Mouse (Mus musculus) kidney, embryonic 14.5 days (tissue): ENCODE measurements around the gene Pla2g3. TPM values are rescaled to one million over a fixed set of nuclear protein-coding genes. Genes with fewer than 3 reads are reported as not detected.

Source experiments
- ATAC-seq: fragments of 200-750 bp; cut with Nextera tagmentation; 2 replicates; pipeline ENCODE4 v1.8.0; 2017; ENCODE audit warnings: moderate number of reproducible peaks, mild to moderate bottlenecking, moderate TSS enrichment, moderate library complexity; ENCODE audit not compliant: low FRiP score, low TSS enrichment
- H3K27ac ChIP-seq: fragments of 300-500 bp; sonication (generic); 2 replicates; pipeline ENCODE4 v1.5.1; 2014; ENCODE audit warnings: low read depth, mild to moderate bottlenecking, low read length, moderate library complexity, mixed read lengths
- H3K27me3 ChIP-seq: fragments of 300-500 bp; sonication (generic); 2 replicates; pipeline ENCODE4 v1.6.1; 2014; ENCODE audit warnings: mild to moderate bottlenecking, low read length; ENCODE audit not compliant: control insufficient read depth, insufficient read depth
- H3K36me3 ChIP-seq: fragments of 300-500 bp; sonication (generic); 2 replicates; pipeline ENCODE4 v1.6.1; 2014; ENCODE audit warnings: low read length, mixed read lengths; ENCODE audit not compliant: control insufficient read depth, insufficient read depth
- H3K4me1 ChIP-seq: fragments of 300-500 bp; sonication (generic); 2 replicates; pipeline ENCODE4 v1.6.1; 2014; ENCODE audit warnings: low read length, mixed read lengths; ENCODE audit not compliant: control insufficient read depth, insufficient read depth
- H3K4me2 ChIP-seq: fragments of 300-500 bp; sonication (generic); replicated peaks from 2 replicates; pipeline ENCODE4 v1.6.1; 2014; ENCODE audit warnings: low read depth, mild to moderate bottlenecking, low read length
- H3K4me3 ChIP-seq: fragments of 300-500 bp; sonication (generic); 2 replicates; pipeline ENCODE4 v1.5.1; 2014; ENCODE audit warnings: mild to moderate bottlenecking, low read length
- H3K9ac ChIP-seq: fragments of 300-500 bp; sonication (generic); 2 replicates; pipeline ENCODE4 v1.6.1; 2014; ENCODE audit warnings: low read depth, mild to moderate bottlenecking, low read length, moderate library complexity
- H3K9me3 ChIP-seq: fragments of 300-500 bp; sonication (generic); 2 replicates; pipeline ENCODE4 v1.6.1; 2016; ENCODE audit warnings: low read length; ENCODE audit not compliant: control insufficient read depth
- WGBS: fragments of 180-500 bp; shearing (Covaris S2); extraction: QIAGEN DNeasy Blood & Tissue Kit; methylation state at CpG from one replicate; pipeline ENCODE4 v1.1.7; 2014; 5-methylcytosine and 5-hydroxymethylcytosine counted together
- polyA plus RNA-seq: library from polyadenylated mRNA; unstranded; fragments of >200 nt; fragmentation: Nextera tagmentation; extraction: Ambion mirVana; gene quantifications from 2 replicates; pipeline ENCODE4 v1.2.1, GENCODE M21; 2014

The Pla2g3 gene
- polyA plus RNA-seq, 1 experiment from 2014 or later = 0.77 TPM

DNA sequence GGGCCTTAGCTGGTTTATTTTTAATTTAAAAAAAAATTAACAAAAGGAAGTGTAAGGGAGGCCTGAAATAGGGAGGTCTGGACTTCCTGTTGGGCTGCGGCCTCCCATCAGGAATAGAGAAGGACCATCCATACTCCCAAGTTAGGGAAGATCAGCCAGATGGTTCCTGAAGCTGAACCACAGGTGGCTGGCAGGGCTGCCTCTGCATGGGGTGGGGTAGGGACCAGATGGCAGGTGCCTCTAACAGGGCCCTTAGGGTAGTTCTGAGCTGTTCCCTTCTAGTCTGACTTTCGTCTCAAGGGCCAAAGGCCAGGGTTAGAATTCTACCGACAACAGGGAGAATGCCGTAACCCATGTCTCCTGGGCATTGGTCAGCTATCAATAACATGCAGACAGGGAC is 27.6 kb downstream of the Pla2g3 start:
- peak overlapping the region; percentile 58 for H3K9ac ChIP-seq
- H3K4me3 ChIP-seq = peak overlapping the region; percentile 53; the same call in 1 of the 2 replicates
- H3K36me3 ChIP-seq = peaks cover 16% of the 10 kb centered on the region
- 77% methylated on average over 4 of the region's 4 CpGs for WGBS
- H3K4me1 ChIP-seq = peaks cover 20% of the 10 kb centered on the region
- H3K9me3 ChIP-seq = no peaks in the 10 kb centered on the region
- 0 out of 2 replicates have a peak, but pooled peaks cover 4% of the 10 kb centered on the region for H3K27me3 ChIP-seq
- H3K27ac ChIP-seq = no peak overlapping the region
- ATAC-seq = no peak
- peak overlapping the region; percentile 67 for H3K4me2 ChIP-seq

DNA sequence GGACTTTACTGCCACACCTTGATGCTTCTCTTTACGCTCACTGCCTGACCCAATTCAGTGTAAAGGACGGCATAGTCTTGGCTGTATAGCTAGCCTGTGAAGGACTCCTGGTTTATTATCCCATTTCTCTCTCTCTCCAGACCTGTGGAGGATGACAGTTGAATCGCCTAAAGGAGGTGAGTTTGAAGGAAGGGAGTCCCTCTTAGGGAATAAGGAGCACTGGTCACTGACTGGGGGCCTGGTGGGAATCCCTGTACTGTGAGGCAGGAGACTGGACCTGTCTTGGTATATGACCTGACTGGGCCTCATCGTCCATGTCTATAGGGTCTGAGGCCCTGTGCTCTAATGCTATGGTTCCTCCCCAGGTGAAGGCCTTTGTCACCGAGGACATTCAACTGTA is 28.0 kb downstream of the Pla2g3 start:
- Histone ChIP-seq H3K9ac (no peak overlapping the region), H3K27me3 (0 out of 2 replicates have a peak, but pooled peaks cover 4% of the 10 kb centered on the region), H3K9me3 (no peaks in the 10 kb centered on the region), H3K4me2 (0 out of 2 replicates have a peak overlapping the region, but pooled peaks have one; percentile 67), H3K27ac (no peak overlapping the region), H3K36me3 (peaks cover 20% of the 10 kb centered on the region), H3K4me1 (peaks cover 20% of the 10 kb centered on the region), H3K4me3 (no peak overlapping the region)
- ATAC-seq = no peak
- WGBS = 81% methylated on average over 5 of the region's 5 CpGs

DNA sequence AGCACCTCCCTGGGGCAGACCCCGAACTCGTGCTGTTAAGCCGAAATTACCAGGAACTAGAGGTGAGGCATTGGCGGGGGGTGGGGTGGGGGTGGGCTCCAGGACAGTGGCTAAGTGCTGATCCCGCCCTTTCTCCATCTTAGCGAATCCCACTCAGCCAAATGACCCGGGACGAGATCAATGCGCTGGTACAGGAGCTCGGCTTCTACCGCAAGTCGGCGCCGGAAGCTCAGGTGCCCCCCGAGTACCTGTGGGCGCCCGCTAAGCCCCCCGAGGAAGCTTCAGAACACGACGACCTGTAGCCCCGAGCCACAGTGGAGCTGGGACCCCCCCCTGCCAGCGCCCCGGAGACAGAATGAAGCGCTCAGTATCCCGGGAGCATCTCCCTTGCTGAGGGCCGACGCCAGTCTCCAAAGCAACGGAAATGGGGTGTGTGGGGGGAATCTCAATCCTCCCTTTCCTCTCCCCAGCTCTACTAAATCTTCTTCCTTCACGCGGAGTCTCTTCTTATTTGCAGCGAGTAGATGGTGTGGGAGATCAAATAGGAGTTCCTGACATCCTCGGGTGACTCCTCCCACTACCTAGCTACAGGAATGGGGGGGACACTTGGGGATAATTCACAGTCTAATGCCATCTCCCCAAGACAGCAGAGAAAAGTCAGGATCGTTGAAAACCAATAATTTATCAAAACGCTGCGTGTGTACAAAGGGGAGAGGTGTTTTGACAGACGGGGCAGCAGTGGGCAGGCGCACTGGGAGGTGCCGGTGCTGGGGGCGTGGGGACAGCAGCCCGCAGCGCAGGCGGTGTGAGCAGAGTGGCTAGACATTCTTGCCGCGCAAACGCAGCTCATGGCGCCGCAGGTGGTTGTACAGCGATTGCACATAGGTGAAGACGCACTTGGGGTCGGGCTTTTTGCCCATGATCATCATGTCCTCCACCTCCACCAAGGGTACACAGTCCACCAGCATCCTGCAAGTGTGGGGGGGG is 29.1 kb downstream of the Pla2g3 start:
- Histone ChIP-seq H3K9me3 (no peaks in the 10 kb centered on the region), H3K4me1 (peaks cover 20% of the 10 kb centered on the region), H3K4me2 (peak overlapping the region; percentile 47), H3K36me3 (peaks cover 31% of the 10 kb centered on the region), H3K27me3 (0 out of 2 replicates have a peak, but pooled peaks cover 4% of the 10 kb centered on the region), H3K4me3 (peak overlapping the region; percentile 29), H3K9ac (peak overlapping the region; percentile 13), H3K27ac (no peak overlapping the region)
- peak; percentile 36; the same call in 1 of the 2 replicates for ATAC-seq
- under 1% methylated on average over 50 of the region's 50 CpGs for whole genome bisulfite sequencing

DNA sequence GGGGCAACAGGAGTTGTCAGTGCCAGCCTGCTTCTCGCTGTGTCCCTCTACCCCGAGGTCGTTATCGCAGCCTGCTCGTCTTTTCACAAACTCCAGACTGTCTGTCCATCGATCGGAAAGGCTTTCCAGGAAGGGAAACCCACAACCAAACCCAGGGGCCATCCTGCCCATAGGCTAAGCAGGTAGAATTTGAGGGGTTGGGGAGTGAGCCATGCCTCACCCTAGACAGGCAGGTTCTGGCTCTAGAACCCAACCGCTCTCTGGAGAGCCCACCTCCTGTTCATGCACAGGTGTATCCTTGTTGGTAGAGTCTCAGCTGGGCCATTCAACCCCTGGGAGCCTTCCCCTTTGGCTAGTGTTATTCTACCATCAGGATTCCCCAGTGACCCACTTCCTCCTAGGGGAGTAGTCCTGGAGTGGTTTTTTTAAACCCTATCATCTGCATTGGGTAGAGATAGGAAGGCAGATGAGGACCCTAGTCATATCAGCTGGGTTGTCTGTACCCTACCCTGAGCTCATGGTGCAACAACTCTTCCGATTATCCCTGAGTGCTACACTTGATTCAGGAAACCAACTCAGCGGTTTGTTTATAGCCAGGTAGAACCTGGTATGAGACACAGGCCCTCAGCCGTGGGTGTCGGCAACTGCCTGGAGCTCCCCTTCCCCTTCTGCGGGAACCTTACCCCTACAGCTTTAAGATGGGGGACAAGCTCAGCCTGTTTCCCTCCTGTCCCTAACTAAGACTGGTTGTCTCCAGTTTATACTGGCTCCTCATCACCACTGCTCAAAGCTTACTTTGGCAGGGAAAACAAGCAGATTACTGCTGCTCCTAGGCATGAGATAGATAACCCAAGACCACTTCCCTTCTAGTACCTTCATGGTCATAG is 30.0 kb downstream of the Pla2g3 start:
- ATAC-seq = no peak
- Histone ChIP-seq H3K9me3 (no peaks in the 10 kb centered on the region), H3K4me1 (peaks cover 20% of the 10 kb centered on the region), H3K27ac (no peak overlapping the region), H3K4me3 (peak overlapping the region; percentile 29), H3K9ac (no peak overlapping the region; the same call in 1 of the 2 replicates), H3K36me3 (peaks cover 40% of the 10 kb centered on the region), H3K4me2 (peak overlapping the region; percentile 47), H3K27me3 (0 out of 2 replicates have a peak, but pooled peaks cover 4% of the 10 kb centered on the region)
- 54% methylated on average over 13 of the region's 13 CpGs for WGBS

DNA sequence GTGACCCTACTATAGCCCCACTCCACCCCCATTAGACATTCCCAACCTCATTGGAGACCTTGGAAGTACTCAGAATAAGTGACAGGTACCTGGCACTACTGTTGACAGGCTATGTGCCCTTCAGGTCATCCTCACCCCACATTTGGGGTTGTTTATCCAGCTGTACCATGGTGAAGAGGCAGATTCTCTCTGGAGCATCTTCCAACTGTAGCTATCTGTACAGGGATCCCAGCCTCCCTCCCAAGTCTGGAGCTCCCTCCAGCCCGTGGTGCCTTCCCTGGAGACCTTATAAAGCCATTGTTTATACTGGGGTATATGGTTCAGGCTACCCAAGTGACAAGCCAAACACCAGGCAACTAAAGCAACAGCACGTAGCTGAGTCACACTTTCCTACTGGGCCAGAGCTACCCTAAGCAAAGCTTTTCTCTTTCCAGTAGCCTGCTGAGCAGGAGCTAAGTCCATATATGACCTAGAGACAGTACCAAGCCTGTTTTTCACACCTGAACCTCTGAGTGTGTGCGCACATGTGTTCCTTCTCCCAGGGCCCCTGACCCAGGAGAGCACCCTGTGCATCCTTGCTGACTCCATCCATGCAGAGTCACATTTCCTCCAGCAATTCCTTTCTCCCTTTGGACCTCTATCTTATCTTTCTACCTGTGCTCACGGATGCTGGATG is 31.1 kb downstream of the Pla2g3 start:
- ATAC-seq = no peak
- H3K4me1 ChIP-seq = peaks cover 16% of the 10 kb centered on the region; the same call in 1 of the 2 replicates
- no peak overlapping the region for H3K27ac ChIP-seq
- peaks cover 51% of the 10 kb centered on the region for H3K36me3 ChIP-seq
- 0 out of 2 replicates have a peak, but pooled peaks cover 4% of the 10 kb centered on the region for H3K27me3 ChIP-seq
- no peak overlapping the region for H3K4me3 ChIP-seq
- H3K9ac ChIP-seq = no peak overlapping the region
- no peaks in the 10 kb centered on the region for H3K9me3 ChIP-seq
- H3K4me2 ChIP-seq = no peak overlapping the region
- 76% methylated on average over 4 of the region's 4 CpGs for WGBS

DNA sequence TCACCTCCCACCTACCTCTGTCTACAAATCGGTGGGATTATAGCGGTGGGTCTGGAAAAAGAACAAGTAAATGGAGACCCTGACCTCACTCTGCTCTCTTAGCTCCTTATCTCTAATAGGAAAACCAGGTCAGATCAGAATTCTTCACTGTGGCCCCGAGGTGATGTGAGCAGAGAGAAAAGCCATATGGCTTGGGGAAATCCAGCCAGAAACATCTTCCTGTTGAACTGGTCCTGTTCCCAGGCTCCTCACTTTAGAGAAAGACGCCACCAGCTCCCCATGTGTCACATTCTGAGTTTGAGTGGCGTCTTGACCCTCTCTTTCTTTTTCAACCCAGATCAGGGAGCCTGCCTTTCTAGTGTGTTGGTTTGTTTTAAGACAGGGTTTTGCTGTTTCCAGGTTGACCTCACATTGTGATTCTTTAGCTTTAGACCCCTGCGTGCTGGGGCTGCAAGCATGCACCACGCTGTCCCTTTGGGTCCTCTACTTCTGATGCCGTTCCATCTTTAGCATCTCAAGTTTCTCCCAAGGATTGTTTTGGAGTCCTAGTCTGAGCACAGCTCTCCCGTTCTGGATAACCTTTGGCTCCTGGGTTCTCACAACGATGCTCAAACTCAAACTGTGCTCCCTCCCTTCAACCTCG is 31.8 kb downstream of the Pla2g3 start:
- ATAC-seq = no peak

DNA sequence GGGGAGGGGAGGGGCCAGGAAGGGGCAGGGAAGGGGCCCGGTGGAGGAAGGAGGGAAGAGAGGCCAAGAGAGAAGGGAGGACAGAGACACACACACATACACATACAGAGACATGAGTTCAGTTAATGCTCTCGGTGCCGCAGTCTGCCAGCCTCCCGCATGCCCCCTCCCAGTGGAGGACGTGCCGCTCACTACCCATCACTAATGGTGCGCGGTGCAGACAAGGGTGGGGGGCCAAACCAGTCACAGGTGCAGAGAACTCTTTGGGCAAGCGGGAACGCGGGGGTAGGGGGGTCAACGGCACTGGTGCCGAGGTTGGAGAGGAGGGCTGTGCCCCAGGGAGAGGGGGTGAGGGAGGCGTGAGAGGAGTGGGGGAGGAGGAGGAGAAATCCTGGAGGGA is 32.8 kb downstream of the Pla2g3 start:
- ATAC-seq = no peak
- Histone ChIP-seq H3K27me3 (no peaks in the 10 kb centered on the region), H3K27ac (no peak overlapping the region), H3K36me3 (peaks cover 68% of the 10 kb centered on the region), H3K9ac (no peak overlapping the region), H3K4me3 (no peak overlapping the region), H3K9me3 (no peaks in the 10 kb centered on the region), H3K4me2 (no peak overlapping the region), H3K4me1 (peaks cover 10% of the 10 kb centered on the region; the same call in 1 of the 2 replicates)
- 61% methylated on average over 14 of the region's 14 CpGs for WGBS

More for the DNA sequence above, 31.8 kb downstream of the Pla2g3 start:
- H3K27me3 ChIP-seq = 0 out of 2 replicates have a peak, but pooled peaks cover 4% of the 10 kb centered on the region
- no peak overlapping the region for H3K4me3 ChIP-seq
- WGBS = 79% methylated on average over 11 of the region's 11 CpGs
- no peaks in the 10 kb centered on the region for H3K9me3 ChIP-seq
- no peak overlapping the region for H3K27ac ChIP-seq
- H3K4me1 ChIP-seq = peaks cover 16% of the 10 kb centered on the region; the same call in 1 of the 2 replicates
- no peak overlapping the region for H3K9ac ChIP-seq
- peaks cover 58% of the 10 kb centered on the region for H3K36me3 ChIP-seq
- no peak overlapping the region for H3K4me2 ChIP-seq
